Mouse (Mus musculus): ENCODE measurements around the gene Osbpl9. TPM values are rescaled to one million over a fixed set of nuclear protein-coding genes. Genes with fewer than 3 reads are reported as not detected.

Gene Osbpl9
- 100 to 1,000 TPM in 1 of 2 experiments, 10 to 100 TPM in 1; 92.8 to 101 TPM for total RNA-seq (2021)
- long read RNA-seq, experiment 1, transcript Osbpl9-202 (21 exons, 3,134 nt), result major isoform, 43 of 154 reads
- long read RNA-seq, experiment 1, transcript Osbpl9-219 (24 exons, 2,903 nt), result minor isoform, 13 of 154 reads
- long read RNA-seq, experiment 1, transcript Osbpl9-213 (20 exons, 2,604 nt), result minor isoform, 39 of 154 reads
- long read RNA-seq, experiment 1, transcript Osbpl9-201 (24 exons, 2,871 nt), result minor isoform, 18 of 154 reads
- long read RNA-seq, experiment 1, partial matches to known transcripts, result 7 of 154 reads
- long read RNA-seq, experiment 1, other reads (novel, unspliced or antisense), result 27 of 154 reads
- long read RNA-seq, experiment 2, transcript Osbpl9-213 (20 exons, 2,604 nt), result major isoform, 38 of 127 reads
- long read RNA-seq, experiment 2, transcript Osbpl9-219 (24 exons, 2,903 nt), result minor isoform, 6 of 127 reads
- long read RNA-seq, experiment 2, transcript Osbpl9-201 (24 exons, 2,871 nt), result minor isoform, 11 of 127 reads
- long read RNA-seq, experiment 2, transcript Osbpl9-202 (21 exons, 3,134 nt), result minor isoform, 33 of 127 reads
- long read RNA-seq, experiment 2, partial matches to known transcripts, result 6 of 127 reads
- long read RNA-seq, experiment 2, other reads (novel, unspliced or antisense), result 28 of 127 reads

DNA sequence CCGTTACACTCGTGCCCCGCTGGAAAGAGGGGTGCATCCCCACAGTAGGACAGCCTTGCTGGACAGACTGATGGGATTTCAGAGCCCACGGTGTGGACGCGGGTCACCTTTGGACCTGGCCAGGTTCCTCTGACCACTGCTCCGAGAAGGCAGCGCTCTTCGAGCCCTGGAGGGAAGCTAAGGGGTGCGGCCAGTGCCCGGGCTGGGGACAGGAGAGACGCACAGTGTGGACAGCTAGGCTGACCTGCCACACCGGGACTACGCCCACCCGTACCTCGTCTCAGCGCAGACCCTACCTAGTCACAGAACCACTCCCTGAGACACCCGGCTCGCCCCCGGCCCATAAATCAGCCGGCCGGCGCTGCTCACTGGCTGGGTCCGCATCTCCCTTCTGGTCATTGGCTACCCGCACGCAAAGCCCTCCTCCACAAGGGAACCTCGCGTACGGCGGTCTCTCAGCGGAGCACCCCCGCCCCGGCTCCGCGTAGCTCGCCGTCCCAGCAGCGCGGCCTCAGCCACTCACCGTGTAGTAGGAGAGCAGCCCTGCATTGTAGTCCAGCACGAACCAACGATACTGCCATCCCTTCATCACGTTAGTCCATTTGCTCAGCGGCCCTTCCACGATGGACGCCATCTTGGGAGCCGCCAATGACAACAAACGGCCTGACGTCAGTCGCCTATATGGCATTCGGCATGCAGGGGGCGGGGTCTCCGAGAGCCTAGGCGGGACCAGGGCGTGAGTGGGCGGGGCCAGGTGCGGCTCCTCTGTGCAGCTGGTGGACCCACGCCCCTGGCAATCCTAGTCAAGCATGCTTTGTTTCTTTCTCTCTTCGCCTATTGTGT, at the start of gene Osbpl9:
TSS of gene Osbpl9 (minus strand) at position 691 of the 843 bp plus-strand sequence.
- DNase-seq, result peak; percentile 98
- intact Hi-C loops (cut with DNase I), result loop anchor here (5.0 kb wide), 1 partner anchor 80 kb away; the partner anchor contains the start of gene Eps15

DNA sequence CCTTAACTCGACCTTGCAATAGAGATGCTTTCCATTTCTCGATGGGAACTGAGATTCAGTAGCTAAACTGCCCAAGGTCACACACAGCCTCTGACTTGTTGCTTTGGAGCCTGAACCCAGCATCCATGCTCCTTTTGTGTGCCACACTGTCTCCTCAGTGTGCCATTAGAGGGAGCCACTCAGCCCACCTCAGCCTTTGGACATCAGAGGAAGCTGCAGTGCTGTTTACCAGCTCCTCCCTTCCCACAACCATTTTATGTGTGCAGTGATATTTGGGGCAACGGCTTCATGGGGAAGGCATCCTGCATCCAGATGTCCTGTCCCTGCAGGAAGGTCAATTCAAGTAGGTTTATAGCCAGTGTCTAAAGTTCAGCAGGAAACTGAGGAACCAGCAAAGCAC, 49.5 kb upstream of the Osbpl9 start:
- DNase-seq, result peak in 1 of 2 experiments; percentile 29

DNA sequence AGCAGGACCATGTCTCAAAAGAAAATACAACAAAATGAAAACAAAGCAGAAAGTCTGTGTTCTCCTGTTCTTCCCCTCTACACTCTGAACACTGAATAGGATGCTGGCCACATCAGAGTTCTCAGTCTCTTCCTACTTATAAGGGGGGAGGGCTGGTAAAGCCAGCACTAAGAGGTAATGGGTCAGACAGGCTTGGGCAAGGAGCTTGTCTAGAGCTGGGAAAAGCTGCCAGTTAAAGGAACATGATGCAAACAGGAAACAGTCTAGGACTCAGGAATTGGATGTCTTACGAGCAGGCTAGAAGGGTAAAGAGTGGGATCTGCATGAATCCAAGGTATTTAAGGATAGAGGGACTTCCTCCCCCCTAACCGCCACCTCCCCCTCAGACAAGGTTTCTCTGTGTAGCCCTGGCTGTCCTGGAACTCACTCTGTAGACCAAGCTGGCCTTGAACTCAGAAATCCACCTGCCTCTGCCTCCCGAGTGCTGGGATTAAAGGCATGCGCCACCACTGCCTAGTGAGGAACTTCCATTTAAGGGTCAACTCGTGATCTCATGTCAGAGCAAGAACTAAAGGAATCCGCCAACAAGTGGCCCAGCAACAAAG, 43.0 kb upstream of the Osbpl9 start:
- DNase-seq, result no peak
- intact Hi-C loops (cut with DNase I), result no loop called here

More for the DNA sequence above, 49.5 kb upstream of the Osbpl9 start:
- intact Hi-C loops (cut with DNase I), result no loop called here

DNA sequence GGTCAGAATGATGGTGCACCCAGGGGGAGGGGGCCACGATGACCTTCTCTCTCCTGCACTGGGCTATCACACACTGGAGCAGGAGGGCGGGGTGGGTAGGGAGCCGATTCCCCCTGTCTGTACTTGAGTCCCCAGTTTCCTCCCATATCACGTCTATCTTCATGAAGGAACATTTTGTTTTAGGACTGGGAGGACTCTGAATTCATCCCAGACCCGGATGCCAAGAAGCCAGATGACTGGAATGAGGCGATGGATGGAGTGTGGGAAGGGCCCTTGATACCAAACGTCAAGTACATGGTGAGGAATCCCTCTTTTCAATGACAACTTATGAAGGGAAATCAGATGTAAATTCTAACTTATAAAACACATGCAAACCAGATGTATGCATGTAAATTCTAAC, 42.4 kb upstream of the Osbpl9 start:
- DNase-seq, result peak in 1 of 2 experiments; percentile 45
- intact Hi-C loops (cut with DNase I), result no loop called here

DNA sequence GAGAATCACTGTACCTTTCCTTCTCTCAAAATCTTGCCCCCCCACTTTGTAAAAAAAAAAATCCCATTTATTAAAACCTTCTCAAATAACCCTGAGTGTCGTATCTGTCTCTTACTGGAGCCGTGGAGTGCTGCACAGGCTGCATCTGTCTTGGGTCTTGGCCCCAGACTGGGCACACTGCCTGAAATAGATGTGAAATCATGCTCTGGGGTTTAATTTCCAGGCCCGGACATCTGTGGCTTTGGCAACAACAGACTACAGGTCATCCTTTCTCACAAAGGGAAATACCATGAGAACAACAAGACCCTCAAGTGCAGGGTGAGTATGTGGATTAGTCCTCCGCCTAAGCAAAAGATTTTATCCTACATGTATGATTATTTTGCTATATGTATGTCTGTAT, 39.9 kb upstream of the Osbpl9 start:
- DNase-seq, result peak; percentile 62 to 75
- intact Hi-C loops (cut with DNase I), result no loop called here

DNA sequence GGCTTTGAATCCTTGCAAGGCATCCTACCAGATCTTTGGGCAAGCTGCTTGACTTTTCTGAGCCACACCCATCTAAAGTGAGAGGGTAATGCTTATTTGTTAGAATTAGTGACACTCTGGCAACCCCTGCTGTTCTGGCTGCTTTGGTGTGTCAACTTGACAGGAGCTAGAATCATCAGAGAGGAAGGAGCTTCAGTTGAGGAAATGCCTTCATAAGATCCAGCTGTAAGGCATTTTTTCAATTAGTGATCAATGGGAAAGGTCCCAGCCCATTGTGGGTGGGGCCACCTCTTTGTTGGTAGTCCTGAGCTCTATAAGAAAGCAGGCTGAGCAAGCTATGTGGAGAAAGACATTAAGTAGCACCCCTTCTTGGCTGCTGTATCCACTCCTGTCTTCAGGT, 39.1 kb upstream of the Osbpl9 start:
- DNase-seq, result peak in 1 of 2 experiments; percentile 17
- intact Hi-C loops (cut with DNase I), result no loop called here

DNA sequence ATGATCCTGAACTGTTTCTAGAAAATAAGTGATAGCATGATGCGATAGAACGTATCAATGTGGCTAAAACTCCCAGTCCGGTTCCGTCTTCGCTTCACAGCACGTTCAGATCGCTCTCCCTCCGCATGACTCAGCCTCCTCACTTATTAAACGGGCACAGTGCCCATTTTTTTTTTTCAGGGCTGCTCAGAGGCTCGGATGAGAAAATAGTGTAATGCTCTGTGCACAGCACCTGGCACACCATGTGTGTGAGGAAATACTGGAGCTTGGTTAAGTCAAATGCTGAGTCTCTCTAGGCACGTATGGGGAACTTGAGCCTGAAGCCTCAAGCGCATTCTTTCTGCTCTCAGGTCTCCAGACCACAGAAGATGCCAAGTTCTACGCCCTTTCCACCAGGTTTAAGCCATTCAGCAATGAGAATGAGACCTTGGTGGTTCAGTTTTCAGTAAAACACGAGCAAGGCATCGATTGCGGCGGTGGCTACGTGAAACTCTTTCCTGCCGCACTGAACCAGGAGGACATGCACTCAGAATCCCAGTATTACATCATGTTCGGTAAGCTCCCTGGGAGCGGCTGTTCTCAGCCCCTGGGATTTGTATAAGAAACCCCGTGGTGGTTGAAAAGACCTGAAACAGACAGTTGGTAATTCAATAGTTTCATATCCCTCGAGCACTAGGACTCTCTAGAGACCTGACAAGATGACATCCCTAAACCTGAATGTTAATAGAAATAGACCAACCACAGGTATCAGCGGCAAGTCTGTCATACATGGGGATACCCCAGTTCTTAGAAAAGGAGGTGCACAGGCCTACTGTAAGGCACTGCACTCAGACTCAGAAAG, 36.6 kb upstream of the Osbpl9 start:
- peak in 1 of 2 experiments; percentile 38 for DNase-seq
- intact Hi-C loops (cut with DNase I), result no loop called here

DNA sequence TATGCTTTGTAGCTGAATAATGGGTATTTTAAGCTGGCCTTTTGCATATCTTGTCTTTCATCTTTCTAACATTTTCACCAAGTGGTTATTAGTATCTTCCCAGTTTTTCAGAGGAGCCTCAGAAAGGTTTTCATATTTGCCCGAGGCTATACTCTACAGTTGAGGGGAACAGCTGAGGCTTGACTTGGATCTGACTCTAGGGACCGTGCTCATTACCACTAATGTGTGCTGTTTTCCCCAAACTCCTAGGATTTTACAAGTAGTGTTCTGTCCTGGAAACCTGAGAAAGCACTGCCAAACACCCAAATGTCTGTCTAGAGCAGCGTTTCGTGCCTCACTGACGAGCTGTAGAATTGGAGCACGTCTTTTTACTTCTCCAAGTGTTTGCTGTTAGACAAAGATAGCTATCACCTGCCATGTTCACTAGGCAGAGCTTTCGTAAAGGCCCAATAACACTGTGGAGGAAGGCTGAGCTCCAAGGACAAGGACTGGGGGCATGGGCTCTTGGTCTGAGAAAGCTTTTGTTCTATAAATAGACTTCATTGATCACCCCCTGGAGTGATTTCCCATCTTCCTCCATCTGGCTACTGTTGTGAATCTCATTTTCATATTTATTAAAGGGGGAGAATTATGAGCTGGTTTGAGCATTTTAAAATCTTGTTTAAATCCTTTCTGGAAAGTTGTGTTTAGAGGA, 34.3 kb upstream of the Osbpl9 start:
- no peak for DNase-seq
- intact Hi-C loops (cut with DNase I), result no loop called here

DNA sequence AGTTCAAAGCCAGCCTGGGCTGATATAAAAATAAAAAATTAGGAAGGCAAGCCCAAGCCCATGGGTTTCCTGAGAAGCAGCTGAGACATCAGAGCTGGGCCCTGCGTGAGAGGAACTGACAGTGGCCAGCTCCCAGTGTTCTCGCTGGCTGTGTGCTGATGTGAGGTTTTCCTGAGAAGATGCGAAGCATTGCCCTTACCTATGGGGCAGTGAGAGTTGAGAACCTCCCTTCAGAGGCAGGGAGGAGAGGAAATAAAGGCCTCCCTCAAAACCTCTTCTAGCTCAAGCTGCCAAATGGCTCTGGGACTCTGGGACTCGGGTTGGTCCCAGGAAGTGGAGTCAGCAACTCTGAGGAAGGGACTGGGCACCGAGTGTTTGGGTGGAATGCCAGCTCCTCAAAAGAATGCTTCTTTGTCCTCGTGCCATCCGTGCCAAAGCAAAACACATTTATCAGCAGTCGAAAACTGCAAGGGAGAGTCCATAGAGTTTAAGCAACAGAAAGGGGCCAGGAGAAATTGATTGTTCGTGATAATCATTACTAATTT, 32.8 kb upstream of the Osbpl9 start:
- no peak for DNase-seq
- intact Hi-C loops (cut with DNase I), result no loop called here

DNA sequence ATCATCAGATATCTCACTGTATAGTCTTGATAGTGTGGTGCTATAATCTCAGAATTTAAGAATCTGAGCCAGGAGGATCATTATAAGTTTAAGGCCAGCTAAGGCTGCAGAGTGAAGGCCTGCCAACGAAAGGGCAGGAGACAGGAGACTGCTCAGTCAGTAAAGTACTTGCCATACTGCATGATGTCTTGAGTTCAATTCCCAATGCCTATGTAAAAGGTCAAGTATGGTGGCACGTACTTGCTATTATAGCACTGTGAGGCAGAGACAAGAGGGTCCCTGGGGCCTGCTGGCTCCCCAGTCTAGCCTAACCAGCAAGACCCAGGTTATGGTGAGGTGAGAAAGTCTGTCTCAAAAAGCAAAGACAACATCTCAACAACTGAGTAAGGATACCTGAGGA, 32.1 kb upstream of the Osbpl9 start, which contains the start of gene Calr4:
TSS of gene Calr4 (plus strand) at position 301 of the 400 bp plus-strand sequence.
- no peak for DNase-seq
- intact Hi-C loops (cut with DNase I), result no loop called here

DNA sequence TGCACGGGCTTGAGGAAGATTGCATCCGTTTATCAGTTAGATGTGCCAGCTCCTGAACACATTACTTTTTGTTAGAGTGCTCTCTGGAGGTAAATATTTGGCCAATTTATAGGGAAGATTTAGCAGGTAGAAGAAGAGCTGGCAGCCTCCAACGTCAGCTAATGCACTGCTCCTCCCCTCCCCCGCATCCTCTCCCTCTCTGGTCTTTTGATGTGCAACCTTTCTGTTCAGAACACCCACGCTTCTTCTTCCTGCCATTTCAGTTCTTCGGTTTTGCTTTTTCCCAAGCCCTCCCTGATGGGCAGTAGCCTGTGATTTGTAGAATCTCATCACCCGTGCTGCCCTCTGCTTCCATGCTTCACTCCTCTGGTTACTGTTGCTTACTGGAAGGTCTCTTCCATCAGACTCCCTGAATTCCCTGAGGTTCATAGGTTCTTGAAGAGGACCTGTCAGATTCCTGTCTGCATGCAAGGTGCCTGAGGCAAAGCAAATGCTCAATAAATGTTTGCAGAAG, 27.8 kb upstream of the Osbpl9 start:
- no peak for DNase-seq
- intact Hi-C loops (cut with DNase I), result no loop called here

DNA sequence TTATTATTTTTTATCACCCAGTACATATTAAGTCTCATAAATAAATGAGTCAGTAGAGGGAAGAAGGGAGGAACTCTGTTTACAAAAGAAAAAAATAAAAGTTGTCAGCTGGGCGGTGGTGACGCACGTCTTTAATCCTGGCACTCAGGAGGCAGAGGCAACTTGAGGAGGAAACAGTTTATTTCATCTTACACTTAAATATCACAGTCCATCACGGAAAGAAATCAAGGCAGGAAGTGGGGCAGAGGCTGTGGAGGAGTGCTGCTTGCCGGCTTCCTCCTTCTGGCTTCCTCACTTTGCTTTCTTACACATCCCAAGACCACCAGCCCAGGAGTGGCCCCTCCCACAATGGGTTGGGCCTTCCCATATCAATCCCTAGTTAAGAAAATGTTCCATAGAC, 24.0 kb upstream of the Osbpl9 start:
- DNase-seq, result no peak

DNA sequence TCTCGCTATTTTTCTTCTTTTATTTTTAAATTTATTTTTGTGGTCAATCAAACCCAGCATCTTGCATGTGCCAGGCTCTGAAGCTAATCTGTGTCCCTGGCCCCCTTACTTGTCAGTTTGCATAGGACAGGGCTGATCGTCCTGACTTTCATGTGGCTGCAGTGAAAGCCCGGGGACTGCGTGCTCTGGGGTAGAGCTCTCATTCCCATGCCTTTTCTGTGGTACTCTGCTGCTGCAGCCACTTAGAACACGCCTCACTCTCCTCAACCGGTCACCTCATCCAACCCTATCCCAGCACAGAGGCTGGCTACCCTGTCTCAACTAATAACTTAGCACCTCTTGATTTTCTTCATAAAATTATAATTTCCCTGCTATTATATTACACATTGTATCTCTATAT, 23.5 kb upstream of the Osbpl9 start:
- intact Hi-C loops (cut with DNase I), result no loop called here
- DNase-seq, result no peak

More for the DNA sequence above, 24.0 kb upstream of the Osbpl9 start:
- intact Hi-C loops (cut with DNase I), result no loop called here

DNA sequence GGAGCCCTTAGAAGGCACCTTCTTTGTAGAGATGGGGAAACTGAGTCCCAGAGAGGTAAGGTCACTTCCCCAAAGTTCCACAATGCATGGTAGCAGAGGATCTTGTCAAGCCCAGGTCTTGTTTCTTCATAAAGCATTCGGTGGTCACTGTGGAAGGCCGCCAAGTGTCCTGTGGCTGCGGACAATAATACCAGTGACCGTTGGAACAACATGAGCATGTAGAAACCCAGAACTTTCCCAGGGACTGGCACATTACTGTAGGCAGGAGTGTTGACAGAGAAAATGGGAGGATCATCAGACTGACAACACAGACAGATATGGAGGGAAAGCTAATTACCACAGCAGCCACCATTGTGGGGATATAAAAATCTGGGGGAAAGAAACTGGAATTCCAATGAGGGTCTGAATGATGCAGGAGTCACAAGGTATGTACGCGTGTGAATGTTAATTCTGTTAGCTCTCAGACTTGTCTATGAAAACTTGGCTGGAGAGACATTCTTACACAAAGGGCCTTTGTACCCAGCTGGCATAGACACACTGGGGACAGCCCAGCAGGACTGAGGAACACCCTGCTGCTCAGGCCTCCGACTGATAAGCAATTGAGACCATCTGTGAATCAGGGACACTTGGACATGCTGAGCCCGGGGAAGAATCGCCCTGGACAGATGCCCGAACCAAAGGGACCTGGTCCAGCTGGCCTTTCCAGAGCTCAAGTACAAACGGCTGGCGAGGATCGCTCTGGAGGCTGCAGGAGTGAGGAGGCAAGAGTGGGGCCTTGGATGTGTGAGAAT, 22.9 kb upstream of the Osbpl9 start:
- peak; percentile 87 to 90 for DNase-seq
- intact Hi-C loops (cut with DNase I), result no loop called here

DNA sequence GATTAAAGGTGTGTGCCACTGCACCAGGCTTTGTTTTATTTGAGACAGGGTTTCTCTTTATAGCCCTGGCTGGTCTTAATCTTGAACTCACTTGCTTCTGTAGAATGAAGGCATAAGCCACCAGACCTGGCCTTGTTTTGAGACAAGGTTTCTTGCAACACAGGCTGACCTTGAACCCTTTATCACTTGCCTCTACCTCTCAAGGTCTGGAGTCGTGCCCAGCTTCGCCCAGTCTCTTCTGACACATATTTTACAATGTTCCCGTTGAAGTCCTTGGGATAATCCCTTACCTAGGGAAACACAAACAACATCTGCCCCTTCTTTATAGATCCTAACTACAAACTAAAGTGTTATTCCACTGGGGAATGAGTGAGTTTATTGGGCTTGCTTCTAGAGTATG, 19.9 kb upstream of the Osbpl9 start:
- DNase-seq, result no peak
- intact Hi-C loops (cut with DNase I), result no loop called here

DNA sequence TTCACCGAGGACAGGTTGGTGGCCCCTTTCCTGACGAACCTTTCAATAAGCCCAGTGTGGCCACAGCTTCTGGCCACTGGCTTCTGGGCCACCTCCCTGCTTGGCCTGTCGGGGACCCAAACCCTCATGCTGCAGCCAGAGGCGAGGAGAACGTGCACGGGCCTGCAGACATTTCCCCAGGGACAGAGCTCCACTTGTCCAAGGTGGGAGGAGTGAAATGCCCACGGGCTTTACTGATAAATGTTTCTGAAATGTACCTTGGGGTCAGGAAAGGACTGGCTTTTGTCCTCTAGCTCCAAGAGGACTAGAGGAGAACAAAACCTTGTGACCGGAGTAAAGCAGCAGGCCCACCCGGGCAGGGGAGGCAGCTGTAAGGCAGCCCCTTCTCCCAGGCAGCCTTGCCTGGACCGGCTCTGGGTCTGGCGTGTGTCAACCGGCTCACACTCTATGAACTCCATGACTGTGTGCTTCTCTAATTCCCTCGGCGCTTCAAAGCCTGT, 18.4 kb upstream of the Osbpl9 start:
- DNase-seq, result no peak
- intact Hi-C loops (cut with DNase I), result no loop called here

DNA sequence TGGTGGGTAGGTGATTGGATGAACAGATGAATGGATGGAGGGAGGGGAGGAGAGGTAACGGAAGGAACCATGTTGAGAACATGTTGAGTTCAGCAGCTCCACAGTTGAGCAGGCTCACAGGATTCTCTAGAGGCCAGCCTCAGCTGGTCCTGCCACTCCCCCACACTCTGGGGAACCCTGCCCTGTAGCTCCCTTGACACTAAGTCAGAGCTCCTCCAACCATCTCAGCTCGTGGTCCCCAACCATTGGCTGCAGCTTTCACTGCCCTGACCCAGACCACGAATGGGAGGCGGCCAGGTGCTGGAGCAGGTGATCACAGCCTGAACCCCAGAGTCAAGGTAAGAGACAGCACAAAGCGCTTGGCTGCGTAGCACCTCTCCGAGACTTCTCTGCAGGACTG, 15.9 kb upstream of the Osbpl9 start:
- DNase-seq, result no peak
- intact Hi-C loops (cut with DNase I), result no loop called here
